Mouse (Mus musculus) lung, postnatal 36 days (tissue): ENCODE results near the gene Elavl2.
A peak's percentile ranks its signal among the peaks of the same experiment; 100 is the strongest.

Experiments used
- DNase-seq: peaks from one replicate; pipeline ENCODE4 v3.0.0; 2022; ENCODE audit warnings: mixed read lengths

The Elavl2 gene

DNA sequence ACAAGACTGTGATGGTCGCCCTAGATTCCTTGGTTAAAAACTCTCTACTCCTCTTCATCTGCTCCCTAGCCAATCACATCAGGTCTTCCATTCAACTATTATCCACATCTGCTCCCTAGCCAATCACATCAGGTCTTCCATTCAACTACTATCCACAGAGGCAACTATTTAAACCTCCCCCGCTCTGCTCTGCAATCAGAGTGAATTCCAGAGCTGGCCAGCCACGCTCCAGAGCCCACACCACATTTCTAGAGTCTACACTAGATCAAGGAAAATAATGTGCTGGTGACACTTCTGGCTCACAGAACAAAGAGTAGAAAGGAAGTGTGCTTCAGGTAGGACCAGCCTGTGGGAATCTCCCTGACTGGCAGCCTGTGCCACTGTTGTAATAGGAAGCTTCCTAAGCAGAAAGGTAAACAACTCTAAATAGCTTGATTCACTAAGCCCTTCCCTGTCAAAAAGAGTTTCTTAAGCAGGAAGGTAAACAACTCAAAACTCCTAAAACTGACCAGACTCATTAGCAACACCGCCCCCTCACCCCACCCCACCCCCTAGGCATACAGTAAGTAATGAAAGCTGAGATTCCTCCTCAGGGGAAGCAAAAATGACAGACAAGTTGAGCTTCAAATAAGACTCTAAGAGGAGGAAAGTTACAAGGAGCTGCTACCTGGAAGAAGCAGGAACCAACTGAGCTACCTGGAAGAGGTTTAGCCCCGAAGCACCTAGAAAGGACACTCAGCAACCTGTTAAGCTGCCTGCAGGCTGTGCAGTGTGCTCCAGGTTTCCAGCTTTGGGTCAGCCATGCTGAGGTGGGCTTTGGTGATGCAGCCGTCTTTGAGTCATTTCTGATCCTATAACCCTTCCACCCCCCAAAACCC lies 191.9 kb downstream of the Elavl2 start:
- peak; percentile 15 for DNase-seq
